Mouse (Mus musculus) bone marrow, adult 2 months (tissue): ENCODE measurements around the gene Gm49387. TPM values are rescaled to one million over a fixed set of nuclear protein-coding genes. Genes with fewer than 3 reads are reported as not detected.

Experiments
- H3K27ac ChIP-seq: fragments of 200-500 bp; 2 replicates; pipeline ENCODE4 v1.5.1; 2012; ENCODE audit warnings: low read depth, mild to moderate bottlenecking, control low read depth, inconsistent platforms, low read length; ENCODE audit not compliant: control insufficient read depth, poor library complexity, insufficient read depth
- H3K4me1 ChIP-seq: fragments of 200-500 bp; 2 replicates; pipeline ENCODE4 v1.6.1; 2011; ENCODE audit warnings: low read length; ENCODE audit not compliant: control insufficient read depth, insufficient read depth
- H3K4me3 ChIP-seq: fragments of 200-500 bp; replicated peaks from 2 replicates; pipeline ENCODE3; 2011; ENCODE audit warnings: mild to moderate bottlenecking, low read depth, low read length, control low read depth; ENCODE audit not compliant: control insufficient read depth
- CTCF ChIP-seq: fragments of 200-500 bp; IDR thresholded peaks from 2 replicates; pipeline ENCODE4 v1.5.1; 2011; ENCODE audit warnings: low read length, control low read depth; ENCODE audit not compliant: control insufficient read depth, insufficient read depth
- POLR2A ChIP-seq: fragments of 200-500 bp; IDR thresholded peaks from 2 replicates; pipeline ENCODE4 v1.6.1; 2011; ENCODE audit warnings: low read depth, mild to moderate bottlenecking, control low read depth, low read length, borderline replicate concordance; ENCODE audit not compliant: control insufficient read depth
- WGBS: fragments of 180-500 bp; shearing (Covaris S2); methylation state at CpG from one replicate; pipeline ENCODE4 v1.1.7; 2018; 5-methylcytosine and 5-hydroxymethylcytosine counted together
- polyA plus RNA-seq: library from polyadenylated mRNA; stranded (reverse); fragments of >200 nt; gene quantifications from 2 replicates; pipeline ENCODE4 v1.2.4, GENCODE M21; 2011; ENCODE audit warnings: low replicate concordance; ENCODE audit not compliant: missing spikeins, insufficient read depth, insufficient read length

The Gm49387 gene
- polyA plus RNA-seq, 1 experiment, result not detected

DNA sequence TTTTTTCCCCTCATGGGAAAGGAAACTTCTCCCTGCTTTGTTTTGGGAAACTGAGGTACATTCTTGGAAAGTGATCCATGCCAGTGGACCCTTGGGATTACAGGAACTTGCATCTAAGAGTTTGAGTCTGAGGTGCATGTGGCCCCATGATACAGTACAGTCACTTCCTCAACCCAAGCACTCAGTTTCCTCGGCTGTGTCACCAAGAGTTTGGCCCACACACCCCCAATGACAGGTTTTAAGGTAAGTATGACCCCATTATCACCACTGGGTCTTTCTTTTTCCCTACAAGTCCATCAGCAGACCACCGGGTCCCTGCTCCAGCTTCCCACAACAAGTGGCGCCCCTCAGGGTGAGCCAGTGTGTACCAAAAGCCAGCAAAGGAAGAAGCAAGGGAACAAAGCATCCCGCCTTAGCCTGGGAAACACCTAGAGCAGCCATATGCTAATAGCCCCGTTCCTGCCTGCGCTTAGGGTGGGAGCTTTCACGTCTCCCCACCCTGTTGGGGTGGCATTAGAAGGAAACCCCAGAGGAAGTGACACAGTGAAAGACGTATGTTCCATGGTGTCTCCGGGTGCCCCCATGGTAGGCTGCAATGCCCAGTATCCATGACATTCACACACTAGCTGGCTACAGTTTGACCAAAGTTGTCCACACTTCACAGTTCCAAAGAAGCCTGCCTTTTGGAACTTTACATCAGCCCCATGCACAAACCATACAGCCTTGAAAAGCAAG is 84.0 kb downstream of the Gm49387 start:
- no peaks in the 10 kb centered on the region for H3K4me1 ChIP-seq
- 62% methylated on average over 9 of the region's 9 CpGs for WGBS
- TF ChIP-seq CTCF, result no peak
- no peak for TF ChIP-seq POLR2A
- no peak overlapping the region for H3K27ac ChIP-seq
- no peak overlapping the region for H3K4me3 ChIP-seq

DNA sequence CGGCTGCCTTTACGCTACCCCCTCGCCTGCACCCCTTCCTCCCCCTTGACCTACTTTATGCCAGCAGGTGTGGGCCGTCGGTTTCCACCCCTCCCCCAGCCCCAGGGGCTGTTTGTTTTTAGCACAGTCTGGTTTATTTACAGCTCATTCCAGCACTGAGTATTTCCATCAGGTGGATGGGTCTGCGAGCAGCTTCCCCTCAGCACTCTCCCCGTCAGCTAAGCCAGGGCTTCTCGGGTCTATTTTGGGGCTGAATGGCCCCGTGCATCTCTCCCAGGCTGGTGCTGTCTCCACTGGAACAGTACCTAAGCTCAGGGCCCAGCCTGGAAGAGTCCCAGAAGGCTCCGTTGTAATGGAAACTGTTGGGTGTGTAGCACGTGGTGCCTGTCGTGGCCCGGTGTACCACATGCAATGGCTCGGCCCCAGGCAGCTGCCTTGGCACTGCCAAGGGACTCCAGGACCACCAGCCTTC is 84.7 kb downstream of the Gm49387 start:
- WGBS, result 71% methylated on average over 14 of the region's 14 CpGs
- TF ChIP-seq CTCF (no peak), POLR2A (no peak)
- peak overlapping the region; percentile 45 for H3K27ac ChIP-seq
- no peaks in the 10 kb centered on the region for H3K4me1 ChIP-seq
- H3K4me3 ChIP-seq, result no peak overlapping the region

DNA sequence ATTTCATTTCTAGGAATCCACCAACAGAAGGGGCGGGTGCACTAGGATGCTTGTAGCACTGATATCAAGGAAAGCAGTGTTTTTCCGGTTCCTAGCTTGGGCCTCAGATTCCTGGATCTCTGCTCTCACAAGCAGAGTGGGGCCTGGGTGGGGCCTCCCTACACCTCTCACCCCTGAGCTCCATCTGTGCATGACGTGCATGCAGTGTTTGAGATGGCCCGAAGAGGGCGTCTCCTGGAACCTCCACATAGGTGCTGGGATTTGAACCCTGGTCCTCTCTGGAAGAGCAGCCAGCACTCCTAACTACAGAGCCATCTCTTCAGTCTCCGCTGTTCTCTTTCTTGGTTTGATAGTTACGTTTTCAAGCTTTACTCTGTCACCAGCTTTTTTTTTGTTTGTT is 85.7 kb downstream of the Gm49387 start:
- 76% methylated on average over 7 of the region's 7 CpGs for WGBS
- H3K4me1 ChIP-seq, result no peaks in the 10 kb centered on the region
- TF ChIP-seq CTCF, result no peak
- TF ChIP-seq POLR2A, result no peak

DNA sequence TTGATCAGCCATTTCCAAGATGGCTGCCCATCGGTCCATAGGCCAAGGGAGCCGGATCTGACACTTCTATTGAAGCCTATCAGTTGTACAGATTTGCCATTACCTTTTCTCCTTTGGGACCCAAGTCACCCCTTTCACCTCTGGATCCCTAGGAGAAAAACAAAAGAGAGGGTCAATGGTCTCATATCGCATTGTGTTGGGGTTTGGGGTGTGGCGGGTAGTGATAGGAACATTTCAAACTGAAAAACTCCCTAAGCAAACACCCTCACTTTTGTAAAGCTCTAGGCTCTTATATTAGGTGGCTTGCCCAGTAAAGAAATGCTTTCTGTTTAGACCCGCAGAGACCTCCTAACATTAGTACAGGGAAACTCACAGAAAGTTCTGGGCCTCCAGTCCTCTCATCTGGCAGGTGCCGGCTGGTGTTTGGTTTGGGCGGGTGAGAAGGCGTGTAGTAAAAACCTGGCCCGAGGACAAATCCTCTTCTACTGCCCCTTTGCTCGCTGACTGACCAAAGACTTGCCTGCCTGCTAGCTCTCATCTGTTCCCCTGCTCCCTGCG is 96.7 kb downstream of the Gm49387 start:
- Histone ChIP-seq H3K4me3 (no peak overlapping the region), H3K27ac (no peak overlapping the region), H3K4me1 (peaks cover 2% of the 10 kb centered on the region)
- TF ChIP-seq POLR2A (no peak), CTCF (no peak)
- 87% methylated on average over 11 of the region's 11 CpGs for WGBS

More for the DNA sequence above, 85.7 kb downstream of the Gm49387 start:
- Histone ChIP-seq H3K4me3 (no peak overlapping the region), H3K27ac (no peak overlapping the region)

DNA sequence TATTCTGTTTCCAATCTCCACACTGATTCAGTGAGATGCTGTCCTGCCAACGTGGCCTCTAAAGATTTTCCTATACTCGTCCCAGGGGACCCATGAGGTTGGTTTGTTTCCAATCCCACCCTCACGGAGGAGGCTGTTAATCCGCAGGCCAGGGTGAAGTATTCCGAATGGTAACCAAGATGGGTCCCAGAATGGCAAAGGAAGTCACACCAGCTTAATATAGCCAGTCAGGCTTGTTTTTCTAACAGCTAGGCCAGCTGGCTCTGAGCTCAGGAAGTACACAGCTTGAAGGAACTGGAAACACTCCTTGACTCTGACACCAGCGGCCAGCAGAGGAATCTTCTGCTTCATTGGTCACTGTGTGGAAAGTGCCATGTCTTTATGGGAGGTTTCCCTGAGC is 103.4 kb downstream of the Gm49387 start:
- no peak for TF ChIP-seq POLR2A
- no peak for TF ChIP-seq CTCF
- 50% methylated on average over 6 of the region's 6 CpGs for WGBS
- H3K4me1 ChIP-seq, result peaks cover 3% of the 10 kb centered on the region
- peak overlapping the region; percentile 54 for H3K27ac ChIP-seq
- no peak overlapping the region for H3K4me3 ChIP-seq

DNA sequence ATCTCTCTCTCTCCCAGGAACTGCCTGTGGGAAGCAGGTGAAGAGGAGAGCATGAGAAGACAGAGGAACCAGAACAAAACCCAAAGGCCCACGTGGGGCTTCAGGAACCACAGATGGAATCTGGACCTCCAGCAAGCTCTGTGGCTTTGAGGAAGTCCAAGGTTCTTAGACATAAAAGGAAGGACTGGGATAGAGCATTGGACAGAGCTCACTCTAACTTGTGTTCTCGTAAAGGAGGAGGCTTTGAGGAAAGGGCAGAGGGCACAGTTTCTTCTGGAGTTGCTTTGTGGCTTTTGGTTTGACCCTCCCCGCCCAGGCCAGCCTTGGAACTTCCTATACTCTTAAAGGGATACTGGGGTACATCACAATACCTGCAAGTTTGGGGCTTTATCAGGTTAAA is 108.0 kb downstream of the Gm49387 start:
- TF ChIP-seq CTCF (no peak), POLR2A (no peak)
- 17% methylated on average over 3 of the region's 3 CpGs for WGBS
- H3K4me1 ChIP-seq, result peaks cover 2% of the 10 kb centered on the region; the same call in 1 of the 2 replicates

DNA sequence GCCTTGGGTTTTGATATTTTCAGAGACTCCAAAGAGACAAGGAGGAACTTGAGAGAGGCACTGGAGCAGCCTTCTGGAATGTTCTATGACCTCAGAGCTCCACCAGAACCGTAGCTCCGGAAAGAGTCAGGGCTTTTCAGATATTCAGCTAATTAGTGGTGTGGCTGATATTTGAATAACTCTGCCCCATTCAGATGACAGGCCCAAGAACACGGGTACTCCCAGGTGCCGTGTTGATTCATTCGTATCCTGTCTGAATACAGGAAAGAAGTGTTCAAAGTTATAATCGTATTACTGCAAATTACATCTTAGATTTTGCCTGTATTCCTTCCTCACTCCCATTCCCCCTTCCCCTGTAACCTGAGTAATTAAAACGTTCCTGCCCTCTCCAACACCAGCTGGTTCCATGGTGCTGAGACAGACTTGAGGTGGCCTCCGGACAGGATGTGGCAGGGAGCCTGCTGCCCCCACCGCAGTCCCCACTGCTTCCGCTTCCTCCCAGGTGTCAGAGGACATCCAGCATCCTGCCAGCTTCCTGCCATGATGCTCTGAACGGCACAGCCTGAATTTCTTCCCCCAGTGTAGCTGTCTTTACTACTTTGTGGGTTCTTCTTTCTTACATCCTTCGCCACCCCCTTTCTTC is 109.1 kb downstream of the Gm49387 start:
- Histone ChIP-seq H3K27ac (no peak overlapping the region), H3K4me3 (no peak overlapping the region), H3K4me1 (peaks cover 2% of the 10 kb centered on the region; the same call in 1 of the 2 replicates)
- TF ChIP-seq CTCF, result no peak
- TF ChIP-seq POLR2A, result no peak
- WGBS, result 7% methylated on average over 12 of the region's 12 CpGs

More for the DNA sequence above, 108.0 kb downstream of the Gm49387 start:
- no peak overlapping the region for H3K27ac ChIP-seq
- H3K4me3 ChIP-seq, result no peak overlapping the region

DNA sequence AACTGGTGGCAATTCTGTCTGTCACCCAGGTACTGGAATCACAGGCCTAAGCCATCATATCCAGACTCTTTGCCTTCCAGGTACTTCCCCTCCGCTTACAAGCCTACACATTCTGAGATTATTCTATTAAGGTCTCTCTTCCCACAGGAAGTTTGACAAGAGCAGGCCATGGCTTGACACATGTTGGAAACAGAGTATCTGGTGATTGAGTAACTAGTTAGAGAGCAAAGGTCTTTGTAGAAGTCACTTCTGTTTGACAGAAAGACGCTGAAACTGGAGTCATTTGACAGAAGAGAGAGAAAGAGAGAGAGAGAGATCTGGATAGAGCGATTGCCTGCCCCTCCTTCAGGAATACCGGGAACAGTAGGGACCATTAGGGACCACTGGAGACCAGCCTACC is 109.8 kb downstream of the Gm49387 start:
- no peak for TF ChIP-seq POLR2A
- no peak for TF ChIP-seq CTCF
- H3K4me1 ChIP-seq, result no peaks in the 10 kb centered on the region; the same call in 1 of the 2 replicates
- H3K4me3 ChIP-seq, result no peak overlapping the region
- WGBS, result 66% methylated on average over 4 of the region's 4 CpGs
- H3K27ac ChIP-seq, result no peak overlapping the region
